Mouse (Mus musculus): ENCODE results near the gene Slc9a9. TPM values are rescaled to one million over a fixed set of nuclear protein-coding genes. Genes with fewer than 3 reads are reported as not detected.

Slc9a9 gene
- polyA plus RNA-seq, 1 experiment, result 0.03 TPM

DNA sequence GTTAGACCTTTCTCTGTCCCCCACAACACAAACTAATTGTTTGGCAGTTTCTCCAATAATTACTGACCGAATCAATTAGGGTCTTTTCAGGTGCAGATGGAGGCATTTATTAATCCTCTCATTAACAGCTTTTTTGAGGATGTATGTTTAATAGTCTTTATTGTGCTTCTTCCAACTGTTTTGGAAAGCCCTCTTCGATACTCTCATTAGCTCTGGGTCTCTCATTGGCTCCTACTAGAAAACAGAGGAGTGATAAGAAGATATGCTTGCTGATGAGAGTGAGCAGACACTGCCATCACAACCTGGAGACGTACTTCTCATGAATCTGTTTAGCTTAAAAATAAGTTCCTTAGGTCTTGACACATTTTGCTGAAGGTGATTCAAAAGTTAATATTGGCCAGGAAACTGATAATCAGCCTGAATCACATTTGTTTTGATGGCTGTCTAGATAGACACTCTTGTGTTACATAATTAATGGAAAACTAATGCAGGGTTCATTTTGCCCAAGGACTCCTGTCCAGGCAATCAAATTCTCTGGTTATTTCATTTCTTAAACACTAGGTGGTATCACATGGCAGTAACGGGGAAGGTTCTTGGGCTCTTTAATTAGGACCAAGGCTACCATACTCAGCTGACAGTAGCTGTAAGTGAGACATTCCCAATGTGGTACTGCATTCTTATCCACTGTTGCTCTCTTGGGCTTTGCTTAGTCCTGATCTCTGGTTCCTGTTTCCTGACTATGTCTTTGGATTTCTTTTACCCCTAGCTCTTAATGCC lies 199.5 kb downstream of the Slc9a9 start:
- Histone ChIP-seq H3K4me3 (replicated peaks) (no peak overlapping the region), H3K4me1 (ENCODE audit: control insufficient read depth) (no peaks in the 10 kb centered on the region), H3K27me3 (ENCODE audit: control insufficient read depth) (no peaks in the 10 kb centered on the region)

GRCm38 (mm10) chr9:94882517-94882916 lies 212.8 kb downstream of the Slc9a9 start:
- TF ChIP-seq TAL1 (IDR thresholded peaks at IDR 0.05; ENCODE audit: low read length) (no peak), GATA1 (IDR thresholded peaks at IDR 0.05; ENCODE audit: low read length) (no peak)
- H3K9me3 ChIP-seq (ENCODE audit: control insufficient read depth, low read length), result no peaks in the 10 kb centered on the region
- H3K4me3 ChIP-seq (replicated peaks), result no peak overlapping the region
- H3K4me1 ChIP-seq (ENCODE audit: control insufficient read depth), result no peaks in the 10 kb centered on the region
- no peaks in the 10 kb centered on the region for H3K27me3 ChIP-seq (ENCODE audit: control insufficient read depth)
- H3K36me3 ChIP-seq (ENCODE audit: control insufficient read depth), result no peaks in the 10 kb centered on the region

More for the DNA sequence above, 199.5 kb downstream of the Slc9a9 start:
- TF ChIP-seq GATA1 (IDR thresholded peaks at IDR 0.05; ENCODE audit: low read length), result no peak
- no peak for TF ChIP-seq TAL1 (IDR thresholded peaks at IDR 0.05; ENCODE audit: low read length)
- H3K36me3 ChIP-seq (ENCODE audit: control insufficient read depth), result no peaks in the 10 kb centered on the region
- no peaks in the 10 kb centered on the region; the same call in 1 of the 2 replicates for H3K9me3 ChIP-seq (ENCODE audit: control insufficient read depth, low read length)

DNA sequence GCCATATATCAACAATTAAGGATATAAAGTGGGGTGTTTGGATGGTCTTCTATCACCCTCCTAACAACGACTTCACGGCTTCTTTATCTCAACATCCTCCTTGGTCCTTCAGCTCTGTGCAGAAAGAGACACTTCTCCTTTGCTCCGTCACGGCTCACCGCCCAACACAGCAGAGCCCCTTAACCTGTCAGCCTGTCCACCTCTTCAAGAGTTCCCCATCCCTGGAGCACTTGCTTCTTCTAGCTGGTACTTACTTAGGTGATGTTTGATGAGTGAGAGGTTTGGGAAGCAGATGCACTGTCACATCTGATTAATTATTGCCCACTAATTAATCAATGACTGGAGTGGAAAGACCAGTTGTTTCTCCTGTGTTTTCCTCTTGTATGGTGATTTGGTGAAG lies 213.7 kb downstream of the Slc9a9 start:
- H3K4me1 ChIP-seq (ENCODE audit: control insufficient read depth), result no peaks in the 10 kb centered on the region
- no peaks in the 10 kb centered on the region for H3K36me3 ChIP-seq (ENCODE audit: control insufficient read depth)
- no peaks in the 10 kb centered on the region for H3K27me3 ChIP-seq (ENCODE audit: control insufficient read depth)
- TF ChIP-seq GATA1 (IDR thresholded peaks at IDR 0.05; ENCODE audit: low read length) (no peak), TAL1 (IDR thresholded peaks at IDR 0.05; ENCODE audit: low read length) (no peak)
- H3K4me3 ChIP-seq (replicated peaks), result no peak overlapping the region
- no peaks in the 10 kb centered on the region for H3K9me3 ChIP-seq (ENCODE audit: control insufficient read depth, low read length)

DNA sequence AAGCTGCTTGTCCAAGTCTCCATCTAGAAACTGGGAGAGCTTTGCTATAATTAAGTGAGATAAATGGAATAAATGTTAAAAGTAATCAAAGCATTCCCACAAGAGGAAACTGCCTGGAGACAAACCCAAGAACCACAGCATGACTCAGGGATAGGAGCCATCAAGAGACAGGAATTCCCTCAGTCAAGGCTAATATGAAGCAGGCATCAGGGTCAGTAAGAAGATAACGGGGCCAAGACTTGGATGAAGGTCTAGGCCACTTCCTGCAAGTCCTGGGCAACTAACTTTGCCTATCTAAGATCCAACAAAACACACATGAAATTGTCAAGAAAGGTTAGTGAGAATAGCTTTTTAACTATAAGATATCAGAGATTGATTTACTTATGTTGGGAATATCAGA lies 215.4 kb downstream of the Slc9a9 start:
- H3K4me1 ChIP-seq (ENCODE audit: control insufficient read depth), result no peaks in the 10 kb centered on the region
- H3K9me3 ChIP-seq (ENCODE audit: control insufficient read depth, low read length), result no peaks in the 10 kb centered on the region
- H3K27me3 ChIP-seq (ENCODE audit: control insufficient read depth), result no peaks in the 10 kb centered on the region
- TF ChIP-seq TAL1 (IDR thresholded peaks at IDR 0.05; ENCODE audit: low read length) (no peak), GATA1 (IDR thresholded peaks at IDR 0.05; ENCODE audit: low read length) (no peak)
- H3K4me3 ChIP-seq (replicated peaks), result no peak overlapping the region
- H3K36me3 ChIP-seq (ENCODE audit: control insufficient read depth), result no peaks in the 10 kb centered on the region

- TF ChIP-seq GATA1 (IDR thresholded peaks at IDR 0.05; ENCODE audit: low read length) (no peak), TAL1 (IDR thresholded peaks at IDR 0.05; ENCODE audit: low read length) (no peak)
- Histone ChIP-seq H3K27me3 (ENCODE audit: control insufficient read depth) (no peaks in the 10 kb centered on the region), H3K4me3 (replicated peaks) (no peak overlapping the region), H3K4me1 (ENCODE audit: control insufficient read depth) (no peaks in the 10 kb centered on the region), H3K36me3 (ENCODE audit: control insufficient read depth) (no peaks in the 10 kb centered on the region), H3K9me3 (ENCODE audit: control insufficient read depth, low read length) (no peaks in the 10 kb centered on the region)
Measured at GRCm38 (mm10) chr9:94889647-94890046, 219.9 kb downstream of the Slc9a9 start.

- Histone ChIP-seq H3K27me3 (ENCODE audit: control insufficient read depth) (no peaks in the 10 kb centered on the region), H3K4me1 (ENCODE audit: control insufficient read depth) (no peaks in the 10 kb centered on the region), H3K36me3 (ENCODE audit: control insufficient read depth) (no peaks in the 10 kb centered on the region), H3K4me3 (replicated peaks) (no peak overlapping the region), H3K9me3 (ENCODE audit: control insufficient read depth, low read length) (no peaks in the 10 kb centered on the region)
- no peak for TF ChIP-seq TAL1 (IDR thresholded peaks at IDR 0.05; ENCODE audit: low read length)
- TF ChIP-seq GATA1 (IDR thresholded peaks at IDR 0.05; ENCODE audit: low read length), result no peak
Measured at GRCm38 (mm10) chr9:94895882-94896281, 226.2 kb downstream of the Slc9a9 start.

DNA sequence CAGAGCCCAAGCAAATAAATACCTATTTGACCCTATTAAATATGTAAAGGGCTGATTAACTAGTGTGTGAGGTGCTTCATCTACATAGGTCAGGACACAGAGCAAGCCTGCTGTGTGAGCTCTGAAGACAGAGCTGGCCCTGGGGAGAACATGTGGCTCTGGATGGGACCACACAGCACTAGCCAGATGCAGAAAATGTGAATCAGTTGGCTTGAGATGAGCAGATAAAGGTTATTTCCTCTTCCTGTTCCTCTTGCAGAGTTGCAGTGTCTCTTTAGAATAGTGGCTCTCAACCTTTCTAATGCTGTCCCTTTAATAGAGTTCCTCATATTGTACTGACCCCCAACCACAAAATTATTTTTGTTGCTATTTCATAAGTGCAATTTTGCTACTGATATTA lies 234.5 kb downstream of the Slc9a9 start:
- H3K4me1 ChIP-seq (ENCODE audit: control insufficient read depth), result no peaks in the 10 kb centered on the region
- H3K9me3 ChIP-seq (ENCODE audit: control insufficient read depth, low read length), result no peaks in the 10 kb centered on the region
- TF ChIP-seq GATA1 (IDR thresholded peaks at IDR 0.05; ENCODE audit: low read length) (no peak), TAL1 (IDR thresholded peaks at IDR 0.05; ENCODE audit: low read length) (no peak)
- no peaks in the 10 kb centered on the region for H3K36me3 ChIP-seq (ENCODE audit: control insufficient read depth)
- no peaks in the 10 kb centered on the region for H3K27me3 ChIP-seq (ENCODE audit: control insufficient read depth)
- no peak overlapping the region for H3K4me3 ChIP-seq (replicated peaks)

DNA sequence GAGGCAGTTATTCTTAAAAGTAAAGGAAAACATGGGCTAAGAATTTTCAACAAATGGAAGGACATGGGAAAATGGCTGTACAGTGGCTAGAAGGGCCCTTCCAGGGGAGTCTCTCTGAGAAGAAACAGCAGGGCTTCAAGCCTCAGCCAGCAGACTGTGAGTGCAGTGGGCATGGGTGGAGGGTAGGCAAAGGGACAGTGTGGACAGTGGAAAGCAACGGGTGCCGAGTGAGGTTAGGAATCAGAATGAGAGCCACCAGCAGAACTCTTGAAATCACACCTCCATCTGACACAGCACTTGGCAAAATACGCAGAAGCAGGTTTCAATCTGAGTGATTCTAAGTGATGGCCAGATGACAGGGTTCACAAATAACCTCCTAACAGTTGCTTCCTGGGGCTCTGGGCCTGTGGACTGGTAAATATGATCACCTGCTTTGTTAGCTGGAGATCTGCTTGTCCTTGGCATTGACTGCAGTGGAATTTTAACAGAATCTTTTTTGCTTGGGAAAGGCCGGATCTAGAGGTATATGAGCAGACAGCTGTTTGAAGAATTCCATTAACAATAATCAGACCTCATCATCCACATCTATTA lies 237.4 kb downstream of the Slc9a9 start:
- Histone ChIP-seq H3K9me3 (ENCODE audit: control insufficient read depth, low read length) (no peaks in the 10 kb centered on the region), H3K4me1 (ENCODE audit: control insufficient read depth) (no peaks in the 10 kb centered on the region), H3K27me3 (ENCODE audit: control insufficient read depth) (no peaks in the 10 kb centered on the region), H3K36me3 (ENCODE audit: control insufficient read depth) (no peaks in the 10 kb centered on the region), H3K4me3 (replicated peaks) (no peak overlapping the region)
- TF ChIP-seq TAL1 (IDR thresholded peaks at IDR 0.05; ENCODE audit: low read length), result no peak
- TF ChIP-seq GATA1 (IDR thresholded peaks at IDR 0.05; ENCODE audit: low read length), result no peak

GRCm38 (mm10) chr9:94912071-94912470 lies 242.4 kb downstream of the Slc9a9 start:
- Histone ChIP-seq H3K36me3 (ENCODE audit: control insufficient read depth) (no peaks in the 10 kb centered on the region), H3K27me3 (ENCODE audit: control insufficient read depth) (no peaks in the 10 kb centered on the region), H3K4me3 (replicated peaks) (no peak overlapping the region), H3K9me3 (ENCODE audit: control insufficient read depth, low read length) (no peaks in the 10 kb centered on the region), H3K4me1 (ENCODE audit: control insufficient read depth) (no peaks in the 10 kb centered on the region)
- no peak for TF ChIP-seq GATA1 (IDR thresholded peaks at IDR 0.05; ENCODE audit: low read length)
- TF ChIP-seq TAL1 (IDR thresholded peaks at IDR 0.05; ENCODE audit: low read length), result no peak
